Mouse (Mus musculus): Measurements from ENCODE around the gene Nlrp10.
A peak's percentile ranks its signal among the peaks of the same experiment; 100 is the strongest.

The Nlrp10 gene

GRCm38 (mm10) chr7:108929726-108930393, at the start of gene Nlrp10:
Gene Nlrp10, minus strand, starts transcription at chr7:108930178.
- no peak for DNase-seq

- DNase-seq = no peak
Measured at GRCm38 (mm10) chr7:108972273-108972672, 42.3 kb upstream of the Nlrp10 start.

GRCm38 (mm10) chr7:108968201-108968600, 38.2 kb upstream of the Nlrp10 start:
- DNase-seq = no peak

GRCm38 (mm10) chr7:108966742-108967362, 36.9 kb upstream of the Nlrp10 start:
- peak; percentile 40 to 58 for DNase-seq

- no peak for DNase-seq
Measured at GRCm38 (mm10) chr7:108965968-108966367, 36.0 kb upstream of the Nlrp10 start.

GRCm38 (mm10) chr7:108957734-108958133, 27.8 kb upstream of the Nlrp10 start:
- no peak for DNase-seq

- DNase-seq = peak in 1 of 2 experiments; percentile 53
Measured at GRCm38 (mm10) chr7:108954185-108954584, 24.2 kb upstream of the Nlrp10 start.

GRCm38 (mm10) chr7:108952801-108953200, 22.8 kb upstream of the Nlrp10 start:
- no peak for DNase-seq

- no peak for DNase-seq
Measured at GRCm38 (mm10) chr7:108950762-108951331, 20.9 kb upstream of the Nlrp10 start.

- DNase-seq = peak; percentile 21 to 57
Measured at GRCm38 (mm10) chr7:108950312-108950761, 20.4 kb upstream of the Nlrp10 start, which contains the start of gene Tub. Gene Tub, plus strand, starts transcription at chr7:108950338.

- no peak for DNase-seq
Measured at GRCm38 (mm10) chr7:108949301-108949700, 19.3 kb upstream of the Nlrp10 start.

- no peak for DNase-seq
Measured at GRCm38 (mm10) chr7:108948611-108949010, 18.6 kb upstream of the Nlrp10 start.

- DNase-seq = peak; percentile 46 to 57
Measured at GRCm38 (mm10) chr7:108944002-108944401, 14.0 kb upstream of the Nlrp10 start.

- DNase-seq = no peak
Measured at GRCm38 (mm10) chr7:108941466-108941865, 11.5 kb upstream of the Nlrp10 start.

GRCm38 (mm10) chr7:108936591-108936990, 6.6 kb upstream of the Nlrp10 start:
- no peak for DNase-seq

- DNase-seq = no peak
Measured at GRCm38 (mm10) chr7:108935411-108935810, 5.4 kb upstream of the Nlrp10 start.

GRCm38 (mm10) chr7:108934836-108935235, 4.9 kb upstream of the Nlrp10 start:
- peak; percentile 13 to 25 for DNase-seq

GRCm38 (mm10) chr7:108933794-108934731, 4.1 kb upstream of the Nlrp10 start, which contains the start of gene Eif3f:
Gene Eif3f, plus strand, starts transcription at chr7:108934417.
- peak; percentile 94 to 96 for DNase-seq

- no peak for DNase-seq
Measured at GRCm38 (mm10) chr7:108928280-108929188, 1.4 kb downstream of the Nlrp10 start.

GRCm38 (mm10) chr7:108927043-108927442, 2.9 kb downstream of the Nlrp10 start:
- DNase-seq = no peak

- no peak for DNase-seq
Measured at GRCm38 (mm10) chr7:108903969-108904368, 26.0 kb downstream of the Nlrp10 start.

- DNase-seq = no peak
Measured at GRCm38 (mm10) chr7:108894320-108894719, 35.7 kb downstream of the Nlrp10 start, which contains the start of gene Olfr519. Gene Olfr519, minus strand, starts transcription at chr7:108894420.
